Mouse (Mus musculus): ENCODE data around the gene Pcgf1.

GRCm38 (mm10) chr6:83033249-83034185, 44.2 kb upstream of the Pcgf1 start, which contains the start of the genes Dok1 and Loxl3:
- TF ChIP-seq CTCF (IDR thresholded peaks at IDR 0.05; ENCODE audit: control insufficient read depth, insufficient read depth, insufficient read length) (no peak), USF1 (IDR thresholded peaks at IDR 0.05; ENCODE audit: low read depth) (no peak), MYOG (IDR thresholded peaks at IDR 0.05; ENCODE audit: control insufficient read depth, extremely low read depth, insufficient read length) (no peak), CEBPB (IDR thresholded peaks at IDR 0.05; ENCODE audit: low read depth) (no peak)
